In genomic region chr3:157938585-157938984, GRCm38 (mm10) we compare ENCODE assay signal across 18 mouse cellular contexts. TPM values are rescaled to one million over a fixed set of nuclear protein-coding genes. Genes with fewer than 3 reads are reported as not detected.
DNase-seq lines count a peak whose midpoint lies in the region; ATAC-seq lines count a peak whose summit lies in the region.
"Had no signal": no experiment of that assay in that cellular context is flagged by ENCODE, and none has a peak within 500 bp of the region (broad histone marks: within the 10 kb centered on the region; RNA-seq: fewer than 3 reads in every experiment).

No protein-coding gene starts in this region.

- peak; percentile 64 for ATAC-seq in CD4-positive, CD25-positive, alpha-beta regulatory T cell, adult 4 months
- peak; percentile 71 for ATAC-seq in activated CD4-positive, CD25-positive, alpha-beta regulatory T cell, adult 4 months
- peak; percentile 77 for ATAC-seq in inflammation-experienced regulatory T-cells, adult 6 months
- ATAC-seq: forebrain, postnatal 0 days; hindbrain, postnatal 0 days had no signal

- DNase-seq in cerebellum, postnatal 10 days, result no peak
- DNase-seq in lung, adult 18-20 months, result no peak
- DNase-seq in thymus, postnatal 14 days, result no peak
- DNase-seq in ovary, postnatal 14 days (ENCODE audit: low spot score), result no peak
- DNase-seq: adrenal gland, postnatal 25 days; cerebellum, adult 9-10 months; forebrain, postnatal 0 days; gastrocnemius, postnatal 14 days; heart, adult 18-20 months; heart, postnatal 10 days; kidney, adult 2 months; kidney, postnatal 10 days; liver, embryonic 13.5 days; lung, postnatal 36 days had no signal

RNA-seq across cellular contexts. Expression of gene Ankrd13c, which starts 8.5 kb away (rescaled TPM):
- polyA plus RNA-seq in CD4-positive, CD25-positive, alpha-beta regulatory T cell, adult 4 months (2017; shearing (Covaris generic)), result 10 to 100 TPM; 35.1 to 47.3 TPM
- polyA plus RNA-seq in activated CD4-positive, CD25-positive, alpha-beta regulatory T cell, adult 4 months (2017; shearing (Covaris generic)), result 10 to 100 TPM; 28.8 to 31.6 TPM
- polyA plus RNA-seq in inflammation-experienced regulatory T-cells, adult 6 months (2017; shearing (Covaris generic)), result 10 to 100 TPM; 23.8 to 51.0 (median 35.5) TPM

RNA-seq across cellular contexts. Expression of gene Cth, which starts 13.7 kb away (rescaled TPM):
- polyA plus RNA-seq in CD4-positive, CD25-positive, alpha-beta regulatory T cell, adult 4 months (2017; shearing (Covaris generic)), result not detected
- under 1 TPM in 1 of 2 experiments, not detected in 1; 0.49 TPM for polyA plus RNA-seq in activated CD4-positive, CD25-positive, alpha-beta regulatory T cell, adult 4 months (2017; shearing (Covaris generic))
- not detected for polyA plus RNA-seq in inflammation-experienced regulatory T-cells, adult 6 months (2017; shearing (Covaris generic))
